Mouse (Mus musculus): ENCODE measurements around the gene Smyd4.

The Smyd4 gene

GRCm38 (mm10) chr11:75348199-75348889 lies at the start of gene Smyd4, which contains the start of gene Rpa1:
TSS of gene Smyd4 (plus strand) at chr11:75348433.
TSS of gene Rpa1 (minus strand) at chr11:75348324.
- peak; percentile 85 for DNase-seq (ENCODE audit: low read depth, low spot score)

GRCm38 (mm10) chr11:75298491-75298890 lies 49.7 kb upstream of the Smyd4 start:
- DNase-seq (ENCODE audit: low read depth, low spot score) = no peak

- no peak for DNase-seq (ENCODE audit: low read depth, low spot score)
These were observed 48.4 kb upstream of the Smyd4 start for GRCm38 (mm10) chr11:75299786-75300185.

- no peak for DNase-seq (ENCODE audit: low read depth, low spot score)
These were observed 47.3 kb upstream of the Smyd4 start for GRCm38 (mm10) chr11:75300954-75301353.

- DNase-seq (ENCODE audit: low read depth, low spot score) = no peak
These were observed 43.4 kb upstream of the Smyd4 start for GRCm38 (mm10) chr11:75304797-75305196.

GRCm38 (mm10) chr11:75308650-75309049 lies 39.6 kb upstream of the Smyd4 start:
- DNase-seq (ENCODE audit: low read depth, low spot score) = no peak

GRCm38 (mm10) chr11:75310813-75311212 lies 37.4 kb upstream of the Smyd4 start:
- no peak for DNase-seq (ENCODE audit: low read depth, low spot score)

GRCm38 (mm10) chr11:75311751-75312150 lies 36.5 kb upstream of the Smyd4 start:
- DNase-seq (ENCODE audit: low read depth, low spot score) = no peak

- DNase-seq (ENCODE audit: low read depth, low spot score) = no peak
These were observed 34.4 kb upstream of the Smyd4 start for GRCm38 (mm10) chr11:75313834-75314233.

GRCm38 (mm10) chr11:75318351-75319221 lies 29.6 kb upstream of the Smyd4 start:
- no peak for DNase-seq (ENCODE audit: low read depth, low spot score)

GRCm38 (mm10) chr11:75319246-75319645 lies 29.0 kb upstream of the Smyd4 start:
- no peak for DNase-seq (ENCODE audit: low read depth, low spot score)

- DNase-seq (ENCODE audit: low read depth, low spot score) = no peak
These were observed 24.9 kb upstream of the Smyd4 start for GRCm38 (mm10) chr11:75323326-75323737.

- no peak for DNase-seq (ENCODE audit: low read depth, low spot score)
These were observed 23.8 kb upstream of the Smyd4 start for GRCm38 (mm10) chr11:75324433-75324832.

GRCm38 (mm10) chr11:75325116-75325968 lies 22.9 kb upstream of the Smyd4 start:
- no peak for DNase-seq (ENCODE audit: low read depth, low spot score)

- no peak for DNase-seq (ENCODE audit: low read depth, low spot score)
These were observed 22.3 kb upstream of the Smyd4 start for GRCm38 (mm10) chr11:75325969-75326311.

- no peak for DNase-seq (ENCODE audit: low read depth, low spot score)
These were observed 11.6 kb upstream of the Smyd4 start for GRCm38 (mm10) chr11:75336676-75337075.

- DNase-seq (ENCODE audit: low read depth, low spot score) = no peak
These were observed 11.0 kb upstream of the Smyd4 start for GRCm38 (mm10) chr11:75337246-75337645.

- no peak for DNase-seq (ENCODE audit: low read depth, low spot score)
These were observed 8.2 kb upstream of the Smyd4 start for GRCm38 (mm10) chr11:75340076-75340475.

- DNase-seq (ENCODE audit: low read depth, low spot score) = no peak
These were observed 7.4 kb upstream of the Smyd4 start for GRCm38 (mm10) chr11:75340698-75341345.

- DNase-seq (ENCODE audit: low read depth, low spot score) = no peak
These were observed 5.1 kb upstream of the Smyd4 start for GRCm38 (mm10) chr11:75343096-75343495.

- DNase-seq (ENCODE audit: low read depth, low spot score) = no peak
These were observed 4.1 kb upstream of the Smyd4 start for GRCm38 (mm10) chr11:75344163-75344562.

Data from retina, postnatal 7 days (tissue).